Mouse (Mus musculus): ENCODE results near the gene 2700097O09Rik. TPM values are rescaled to one million over a fixed set of nuclear protein-coding genes. Genes with fewer than 3 reads are reported as not detected.

The 2700097O09Rik gene
- total and polyA plus RNA-seq, 3 experiments = 14.6 to 18.3 TPM; not detected in 1

DNA sequence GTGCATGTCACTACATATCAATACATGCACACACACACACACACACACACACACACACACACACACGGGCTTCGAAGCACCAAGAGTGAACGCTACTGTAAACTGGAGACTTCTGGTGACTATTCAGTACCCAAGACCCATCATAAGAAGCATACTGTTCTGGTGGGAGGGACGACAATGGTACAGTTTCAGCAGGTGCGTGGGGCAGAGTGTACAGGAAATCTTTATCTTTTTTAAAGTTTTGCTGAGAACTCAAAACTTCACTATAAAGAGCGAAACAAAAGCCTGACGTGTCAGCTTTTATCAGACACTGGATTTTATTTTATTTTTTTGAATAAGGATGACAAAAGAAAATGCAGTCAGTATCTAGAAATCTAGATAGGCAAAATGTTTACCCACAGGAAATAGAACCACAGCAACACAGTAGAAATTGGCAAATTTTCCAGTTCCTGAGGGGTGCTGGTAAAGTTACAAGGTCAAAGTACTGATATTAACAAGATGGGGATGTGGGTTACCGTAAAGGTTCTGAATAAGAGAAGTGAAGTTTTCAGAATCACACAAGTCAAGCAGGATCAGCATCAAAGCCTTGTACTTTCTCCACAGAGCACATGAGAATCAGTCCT, 30.1 kb downstream of the 2700097O09Rik start:
- TF ChIP-seq ETS1 (IDR thresholded peaks at IDR 0.05; ENCODE audit: low read depth, low read length) = peak; percentile 76
- peak; percentile 30; the same call in 1 of the 2 replicates for TF ChIP-seq GATA1 (IDR thresholded peaks at IDR 0.05; ENCODE audit: low read depth, low read length)
- TF ChIP-seq RCOR1 (IDR thresholded peaks at IDR 0.05; ENCODE audit: low read depth, low read length) = peak; percentile 28; the same call in 1 of the 2 replicates
- TF ChIP-seq ZC3H11A (IDR thresholded peaks at IDR 0.05; ENCODE audit: low read depth, low read length) = 0 out of 2 replicates have a peak, but pooled peaks have one; percentile 3
- no peak; the same call in 1 of the 2 replicates for TF ChIP-seq MXI1 (IDR thresholded peaks at IDR 0.05; ENCODE audit: low read depth, low read length)
- peak; percentile 54 to 69 for TF ChIP-seq EP300 (IDR thresholded peaks at IDR 0.05; ENCODE audit: low read depth in 1 of 2, low read length in 2 of 2)
- no peak for TF ChIP-seq MYC (IDR thresholded peaks at IDR 0.05; ENCODE audit: low read depth, low read length)
- no peak for TF ChIP-seq CHD1 (IDR thresholded peaks at IDR 0.05; ENCODE audit: low read depth, low read length)
- TF ChIP-seq ZNF384 (IDR thresholded peaks at IDR 0.05; ENCODE audit: low read depth, low read length) = 0 out of 2 replicates have a peak, but pooled peaks have one; percentile 14
- no peak; the same call in 1 of the 2 replicates for TF ChIP-seq SIN3A (IDR thresholded peaks at IDR 0.05; ENCODE audit: low read length)
- peak; percentile 44; the same call in 1 of the 2 replicates for TF ChIP-seq TCF12 (IDR thresholded peaks at IDR 0.05; ENCODE audit: low read depth, low read length)
- TF ChIP-seq ZKSCAN1 (IDR thresholded peaks at IDR 0.05; ENCODE audit: low read depth, low read length) = 0 out of 2 replicates have a peak, but pooled peaks have one; percentile 22
- H3K27ac ChIP-seq (ENCODE audit: control insufficient read depth, low read depth, low read length) = peak overlapping the region; percentile 56
- H3K79me2 ChIP-seq (ENCODE audit: control insufficient read depth, insufficient read depth, low read length, poor library complexity) = no peaks in the 10 kb centered on the region
- no peaks in the 10 kb centered on the region for H3K27me3 ChIP-seq (ENCODE audit: control insufficient read depth in 1 of 2, insufficient read depth in 2 of 2, low read length in 2 of 2)
- H3K4me3 ChIP-seq (ENCODE audit: control insufficient read depth in 1 of 2, insufficient read depth in 1 of 2, low read depth in 2 of 2, low read length in 2 of 2) = no peak overlapping the region
- no peak overlapping the region for H3K9ac ChIP-seq (ENCODE audit: control insufficient read depth, low read depth, low read length, poor library complexity, severe bottlenecking)
- peaks cover 33 to 34% of the 10 kb centered on the region in 2 experiments for H3K4me1 ChIP-seq (ENCODE audit: control insufficient read depth in 1 of 2, insufficient read depth in 2 of 2, low read length in 2 of 2)
- DNase-seq (ENCODE audit: low read depth, low spot score) = peak; percentile 35
- peaks cover 2 to 42% of the 10 kb centered on the region in 2 experiments; a peak in 3 of 4 replicates for H3K36me3 ChIP-seq (ENCODE audit: control insufficient read depth in 1 of 2, insufficient read depth in 2 of 2, low read length in 2 of 2)
- no peaks in the 10 kb centered on the region for H3K9me3 ChIP-seq (replicated peaks; ENCODE audit: insufficient read depth, low read length)

DNA sequence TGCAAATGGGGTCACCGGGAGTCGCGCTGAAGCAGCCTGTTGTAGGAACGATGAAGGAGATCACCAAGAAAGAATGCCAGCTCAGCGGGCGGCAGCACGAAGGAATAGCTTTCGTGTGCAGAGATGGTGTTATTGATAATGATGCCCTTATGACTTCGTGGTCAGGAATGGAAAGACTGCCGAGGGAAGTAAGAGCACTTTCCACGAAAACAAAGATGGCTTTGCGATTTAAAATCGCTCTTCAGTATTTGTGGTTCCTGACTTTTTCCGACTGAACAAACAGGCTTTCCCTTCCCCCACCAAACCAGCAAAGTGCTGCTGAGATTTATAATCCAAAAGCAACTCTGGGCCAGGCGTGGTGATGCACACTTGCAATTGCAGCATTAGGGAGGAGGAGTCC, 38.9 kb downstream of the 2700097O09Rik start:
- H3K79me2 ChIP-seq (ENCODE audit: control insufficient read depth, insufficient read depth, low read length, poor library complexity) = no peaks in the 10 kb centered on the region
- no peak overlapping the region for H3K27ac ChIP-seq (ENCODE audit: control insufficient read depth, low read depth, low read length)
- H3K36me3 ChIP-seq (ENCODE audit: control insufficient read depth in 1 of 2, insufficient read depth in 2 of 2, low read length in 2 of 2) = peaks cover 0 to 2% of the 10 kb centered on the region in 2 experiments; a peak in 1 of 4 replicates
- no peak for DNase-seq (ENCODE audit: low read depth, low spot score)
- no peak for TF ChIP-seq GABPA (IDR thresholded peaks at IDR 0.05; ENCODE audit: low read depth, low read length)
- no peak for TF ChIP-seq MAFK (IDR thresholded peaks at IDR 0.05; ENCODE audit: borderline replicate concordance, low read depth, low read length)
- no peak for TF ChIP-seq BHLHE40 (IDR thresholded peaks at IDR 0.05; ENCODE audit: borderline replicate concordance, low read depth, low read length)
- no peak for TF ChIP-seq POLR2A (IDR thresholded peaks at IDR 0.05; ENCODE audit: control insufficient read depth in 1 of 2, insufficient read depth in 1 of 2, low read depth in 1 of 2, low read length in 2 of 2, poor library complexity in 1 of 2)
- TF ChIP-seq MAX (IDR thresholded peaks at IDR 0.05; ENCODE audit: low read length) = no peak
- H3K9me3 ChIP-seq (replicated peaks; ENCODE audit: insufficient read depth, low read length) = no peaks in the 10 kb centered on the region
- H3K27me3 ChIP-seq (ENCODE audit: control insufficient read depth in 1 of 2, insufficient read depth in 2 of 2, low read length in 2 of 2) = no peaks in the 10 kb centered on the region
- H3K4me1 ChIP-seq (ENCODE audit: control insufficient read depth in 1 of 2, insufficient read depth in 2 of 2, low read length in 2 of 2) = no peaks in the 10 kb centered on the region
- no peak overlapping the region for H3K9ac ChIP-seq (ENCODE audit: control insufficient read depth, low read depth, low read length, poor library complexity, severe bottlenecking)
- no peak overlapping the region for H3K4me3 ChIP-seq (ENCODE audit: control insufficient read depth in 1 of 2, insufficient read depth in 1 of 2, low read depth in 2 of 2, low read length in 2 of 2)

Measured in MEL (cell line).